Mouse (Mus musculus) right cerebral cortex, postnatal 36 days (tissue): ENCODE data around the gene Cir1.

Experiments used
- DNase-seq, 2 experiments: peaks; one replicate each; pipeline ENCODE4 v3.0.0; 2022; ENCODE audit warnings: low spot score in 2 of 2, mixed read lengths in 1 of 2

The Cir1 gene

DNA sequence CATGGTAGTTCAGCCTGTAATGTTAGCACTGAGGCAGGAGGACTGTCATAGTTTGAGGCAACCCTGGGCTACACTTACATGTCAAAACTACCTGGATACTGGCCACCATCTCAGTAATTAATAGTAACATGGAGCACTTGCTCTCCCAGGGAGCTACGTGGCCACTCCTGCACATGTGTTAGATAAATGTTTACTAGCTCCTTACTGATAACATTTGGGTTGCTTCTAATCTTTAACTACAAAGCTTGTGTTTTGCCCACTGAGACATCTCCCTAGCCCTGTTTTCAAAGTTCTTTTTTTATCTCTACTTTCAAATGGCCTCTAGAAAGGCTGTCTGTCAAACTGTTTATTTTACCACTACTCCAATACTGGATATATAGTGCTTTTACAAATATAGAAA, 10.5 kb downstream of the Cir1 start:
- DNase-seq: no peak

DNA sequence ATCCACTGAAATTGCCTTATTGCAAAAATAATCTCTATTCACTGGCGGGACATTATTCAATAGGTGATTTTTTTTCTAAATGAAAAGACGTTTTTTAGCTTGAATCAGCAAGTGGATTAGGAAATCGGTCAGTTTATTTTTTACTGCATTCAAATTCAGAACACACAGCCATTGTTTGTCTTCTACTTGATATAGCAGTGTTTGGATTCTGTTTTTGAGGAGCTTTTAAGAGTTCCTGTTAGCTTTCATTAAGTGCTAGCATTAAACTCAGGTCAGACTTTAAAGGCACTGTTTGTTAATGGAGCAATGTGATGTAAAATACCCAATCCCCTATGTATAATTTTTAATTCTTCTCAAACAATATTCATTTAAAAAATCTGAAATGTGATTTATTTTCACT, 13.7 kb downstream of the Cir1 start:
- no peak for DNase-seq

DNA sequence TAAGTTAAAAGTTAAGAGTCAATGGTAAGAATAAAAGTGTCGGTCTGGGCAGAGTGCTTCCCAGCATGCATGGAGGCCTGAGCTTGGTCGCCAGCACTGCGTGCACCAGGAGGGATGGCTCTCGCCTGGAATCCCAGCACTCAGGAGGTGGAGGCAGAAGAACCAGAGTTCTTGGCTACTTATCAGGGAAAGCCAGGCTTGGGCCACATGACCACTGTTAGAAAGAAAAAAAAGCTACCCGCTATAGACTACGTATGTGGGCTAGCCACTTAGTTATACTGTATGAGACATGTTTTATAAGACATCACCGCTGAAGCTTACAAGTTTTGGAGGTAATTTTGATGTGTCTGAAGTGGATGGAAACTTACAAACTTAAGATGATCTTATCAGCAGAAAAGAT, 14.3 kb downstream of the Cir1 start:
- no peak for DNase-seq

DNA sequence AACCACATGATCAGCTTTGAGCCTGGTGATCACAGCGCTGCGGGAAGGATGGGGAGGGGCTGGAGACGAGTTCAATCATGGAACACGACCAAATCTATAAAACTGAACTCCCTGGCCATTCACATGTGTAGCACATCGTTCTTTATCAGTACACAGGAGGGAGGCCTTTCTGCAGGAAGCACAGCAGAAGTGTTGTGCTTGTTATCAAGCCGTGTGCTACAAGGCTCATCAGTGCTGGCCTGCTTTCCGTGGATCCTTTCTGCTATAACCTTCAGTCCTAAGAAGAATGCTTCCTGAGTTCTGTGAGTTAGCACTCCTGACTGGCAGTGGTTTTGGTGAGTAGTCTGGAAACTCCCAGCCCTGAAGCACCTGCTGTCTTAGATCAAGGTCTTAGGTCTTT, 17.5 kb downstream of the Cir1 start:
- DNase-seq: no peak

DNA sequence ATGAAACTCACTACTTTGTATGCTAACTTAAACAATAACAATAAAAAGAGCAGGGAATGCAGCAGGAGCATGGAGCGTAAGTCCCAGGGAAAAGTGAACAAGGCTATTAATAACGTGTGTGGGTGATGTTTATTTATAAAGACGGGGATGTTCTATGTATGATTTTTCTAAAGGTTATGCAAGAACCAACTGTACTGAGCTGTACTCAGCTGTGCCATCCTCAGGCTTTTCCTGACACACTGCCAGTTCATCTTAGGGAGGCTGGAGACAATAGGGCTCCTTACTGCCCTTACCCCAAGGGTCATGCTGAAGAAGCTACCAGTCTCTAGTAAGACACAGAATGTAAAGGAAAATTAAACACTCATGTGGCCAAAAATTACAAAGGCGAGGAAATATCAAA, 21.4 kb downstream of the Cir1 start:
- no peak for DNase-seq

DNA sequence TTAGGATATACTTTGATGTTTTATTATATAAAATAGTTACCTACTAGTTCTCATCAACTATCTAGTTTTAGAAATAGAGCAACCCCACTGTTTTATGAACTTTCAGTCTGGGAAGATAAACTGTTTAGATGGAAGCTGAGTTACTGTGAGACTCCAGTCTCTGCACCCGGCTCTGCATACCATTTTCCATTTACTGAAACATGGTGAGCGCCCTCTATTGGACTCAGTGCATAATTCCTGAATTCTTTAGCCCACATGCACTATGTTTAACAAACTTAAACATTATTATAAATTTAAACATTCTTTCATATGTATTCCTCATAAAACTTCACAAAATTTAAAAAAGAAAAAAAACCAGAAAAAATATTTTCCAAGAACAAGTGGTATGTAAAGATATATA, 26.9 kb downstream of the Cir1 start:
- no peak for DNase-seq

DNA sequence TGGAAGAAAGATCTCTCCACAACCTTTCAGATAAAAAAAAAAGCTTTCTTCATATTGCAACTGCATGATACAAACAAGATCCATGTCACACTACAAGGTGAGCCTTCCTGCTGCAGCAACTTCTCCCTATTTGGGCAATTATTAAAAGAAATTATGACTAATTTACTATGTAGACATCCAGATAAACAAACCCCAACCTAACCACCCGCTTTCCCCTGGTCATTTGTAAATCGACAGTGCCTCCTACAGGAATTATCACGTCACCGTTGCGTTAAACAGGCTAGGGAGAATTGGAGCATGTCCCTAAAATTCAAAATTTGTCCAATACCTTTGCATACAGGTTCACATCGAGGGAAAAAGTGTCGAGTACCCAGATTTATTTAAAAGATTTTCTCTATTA, 30.8 kb downstream of the Cir1 start:
- no peak for DNase-seq

DNA sequence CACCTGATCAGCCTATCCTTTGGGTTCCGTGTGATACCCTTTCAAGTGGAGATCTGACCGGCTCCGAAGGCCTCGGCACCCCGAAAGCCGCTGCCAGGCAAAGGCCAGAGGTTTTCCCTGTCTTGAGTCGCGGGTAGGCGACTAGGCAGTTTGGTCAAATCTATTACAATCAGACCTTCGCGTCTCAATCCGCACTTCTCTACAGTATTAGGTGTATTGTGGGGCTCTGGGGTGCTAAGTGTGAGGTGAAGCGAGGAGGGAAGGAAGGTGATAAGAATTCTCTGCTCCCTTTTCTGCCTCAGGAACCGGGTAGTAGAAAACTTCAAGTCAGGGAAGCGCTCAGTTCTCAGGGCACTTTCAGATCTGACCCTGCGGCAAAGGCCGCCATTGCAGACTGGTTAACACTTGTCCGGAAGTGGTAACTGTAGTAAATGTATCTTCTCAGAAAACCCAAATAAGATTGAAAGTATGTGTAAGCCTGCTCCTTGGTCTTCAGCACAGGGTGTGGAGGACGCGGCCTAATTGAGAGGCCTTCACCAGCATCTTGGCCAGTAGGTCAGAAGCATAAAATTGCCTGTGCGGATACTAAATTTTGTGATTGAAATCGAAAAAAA, 31.3 kb downstream of the Cir1 start:
- no peak for DNase-seq

DNA sequence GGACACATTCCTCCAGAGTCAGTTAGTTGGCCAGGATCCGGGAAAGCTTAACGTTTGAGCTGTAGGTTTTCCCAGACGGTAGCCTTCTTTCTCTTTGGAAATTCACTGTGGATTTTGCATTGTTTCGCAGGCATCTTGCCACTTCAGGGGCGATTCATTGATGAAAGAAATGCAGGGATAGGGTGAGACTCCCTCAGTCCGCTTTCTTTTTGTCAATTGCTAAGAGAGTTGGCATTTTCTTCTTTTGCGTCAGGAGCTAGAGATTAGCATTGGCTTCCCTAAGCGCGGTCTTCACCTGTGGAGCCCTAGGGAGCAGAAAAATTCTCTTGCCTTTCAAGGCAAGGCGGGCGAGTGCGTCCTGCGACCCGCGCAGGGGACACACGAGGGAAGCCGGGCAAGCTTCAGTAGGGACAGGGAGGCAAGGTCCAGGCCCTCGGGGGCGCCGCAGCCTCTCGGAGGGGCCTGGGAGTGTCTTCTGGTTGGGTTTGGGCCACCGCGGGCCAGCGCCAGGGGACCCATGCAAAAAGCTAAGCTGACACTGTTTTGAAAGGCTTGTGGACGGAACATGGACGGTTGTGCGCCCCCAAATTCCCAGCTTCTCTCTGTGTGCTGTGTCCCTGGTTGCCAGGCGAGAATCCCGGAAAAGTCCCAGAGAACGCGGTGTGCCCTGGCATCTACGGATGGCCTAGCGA, 32.0 kb downstream of the Cir1 start:
- no peak for DNase-seq

DNA sequence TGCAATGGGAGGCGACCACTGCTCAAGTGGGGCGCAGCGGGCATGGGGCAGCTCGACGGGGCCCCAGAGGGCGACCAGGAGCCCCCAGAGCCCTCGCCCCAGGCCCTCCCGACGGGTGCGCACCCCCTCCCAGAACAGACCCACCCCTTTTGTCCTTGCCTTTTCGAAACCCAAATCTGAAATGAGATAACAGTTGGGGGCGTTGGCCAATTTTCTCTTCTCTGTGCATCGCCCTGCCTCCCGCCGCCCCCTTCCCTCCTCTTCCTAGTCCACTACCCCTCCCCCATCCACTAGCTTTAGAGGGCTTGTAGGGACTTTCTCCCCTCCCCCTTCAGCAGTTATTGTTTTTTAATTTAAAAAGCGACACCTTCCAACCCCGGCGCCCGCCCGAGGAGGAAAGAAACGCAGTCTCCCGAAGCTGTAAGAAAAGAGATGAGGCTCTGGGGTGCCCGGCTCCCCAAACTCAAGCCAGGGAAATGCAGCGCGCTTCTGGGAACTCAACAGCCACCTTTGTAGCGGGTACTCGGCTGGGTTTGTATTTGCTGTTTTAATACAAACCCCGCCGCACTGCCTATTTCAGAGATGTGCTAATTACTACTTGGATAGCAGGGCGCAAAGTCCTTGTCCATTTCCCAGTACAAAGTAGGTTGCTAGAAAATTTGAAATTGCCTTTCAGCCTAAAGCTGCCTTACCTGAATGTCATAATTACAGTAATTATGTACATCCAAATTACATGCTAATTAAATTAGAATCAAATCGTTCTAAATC, 33.0 kb downstream of the Cir1 start:
- no peak for DNase-seq

DNA sequence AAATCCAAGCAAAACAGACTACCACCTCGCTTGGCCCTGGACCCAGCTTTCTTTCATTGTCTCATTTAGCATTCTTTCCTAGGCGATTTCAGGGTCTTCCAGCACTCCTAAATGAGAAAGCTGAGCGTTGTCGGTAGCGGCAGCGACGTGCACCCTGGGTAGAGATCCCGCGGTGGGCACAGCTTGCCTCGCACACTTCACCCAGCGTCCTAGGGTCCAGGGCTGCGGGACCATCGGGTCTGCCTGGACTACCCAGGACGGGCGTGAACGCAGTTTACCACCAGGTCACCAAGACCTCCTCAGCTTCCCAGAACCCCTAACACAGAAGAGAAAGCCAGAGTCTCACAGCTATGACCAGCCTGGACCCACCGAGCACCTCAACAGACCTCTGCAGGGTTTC, 33.6 kb downstream of the Cir1 start:
- DNase-seq: no peak

DNA sequence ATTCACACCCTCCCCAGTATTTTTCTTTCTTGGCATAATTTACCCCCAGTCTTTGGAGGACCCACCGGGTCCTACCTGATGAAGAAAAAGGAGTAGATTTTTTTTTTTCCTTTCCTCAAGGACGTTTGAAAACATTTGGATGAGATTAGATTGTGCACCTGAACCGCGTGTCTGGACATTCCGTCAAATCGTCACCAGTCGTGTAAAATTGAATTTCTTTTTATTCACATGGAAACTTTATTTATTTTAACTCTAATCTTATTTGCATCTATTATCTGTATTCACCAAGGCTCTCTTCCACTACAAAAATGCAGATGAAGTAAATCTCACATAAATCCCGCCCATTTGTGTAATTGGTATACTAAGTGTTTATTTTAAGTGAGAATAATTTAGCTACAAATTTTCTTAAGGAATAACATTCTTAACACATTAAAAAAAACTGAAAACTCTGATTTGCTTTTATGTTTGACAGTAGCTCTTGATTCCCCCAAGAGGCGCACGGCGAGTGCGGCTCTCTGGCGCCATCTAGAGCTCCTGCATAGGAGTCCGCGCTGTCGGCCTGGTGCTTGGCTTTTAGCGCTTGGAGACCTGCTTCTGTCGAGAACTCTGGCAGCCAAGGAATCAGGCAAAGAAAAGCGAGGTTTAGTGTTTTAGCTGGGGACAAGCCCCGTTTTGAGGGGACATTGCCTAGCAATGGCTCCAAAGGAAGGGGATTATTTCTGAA, 34.2 kb downstream of the Cir1 start:
- DNase-seq: peak; percentile 72 to 73

DNA sequence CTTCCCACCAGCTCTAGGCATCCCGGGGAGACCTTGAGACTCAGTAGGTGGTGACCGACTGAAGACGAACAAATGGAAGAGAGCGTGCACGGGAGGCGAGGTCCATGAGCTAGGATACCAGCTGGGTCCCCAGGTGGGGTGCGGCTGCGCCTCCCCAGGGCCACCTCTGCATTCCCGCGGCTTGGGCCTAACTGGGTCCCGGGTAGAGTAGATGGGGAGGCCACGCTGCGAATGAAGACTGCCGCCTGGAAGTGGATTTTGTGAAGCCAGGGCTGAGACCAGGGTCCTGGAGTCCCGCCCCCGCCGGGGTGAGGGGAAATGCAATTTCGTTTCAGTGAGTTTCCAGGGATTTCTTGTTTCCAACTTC, 34.8 kb downstream of the Cir1 start:
- no peak for DNase-seq

DNA sequence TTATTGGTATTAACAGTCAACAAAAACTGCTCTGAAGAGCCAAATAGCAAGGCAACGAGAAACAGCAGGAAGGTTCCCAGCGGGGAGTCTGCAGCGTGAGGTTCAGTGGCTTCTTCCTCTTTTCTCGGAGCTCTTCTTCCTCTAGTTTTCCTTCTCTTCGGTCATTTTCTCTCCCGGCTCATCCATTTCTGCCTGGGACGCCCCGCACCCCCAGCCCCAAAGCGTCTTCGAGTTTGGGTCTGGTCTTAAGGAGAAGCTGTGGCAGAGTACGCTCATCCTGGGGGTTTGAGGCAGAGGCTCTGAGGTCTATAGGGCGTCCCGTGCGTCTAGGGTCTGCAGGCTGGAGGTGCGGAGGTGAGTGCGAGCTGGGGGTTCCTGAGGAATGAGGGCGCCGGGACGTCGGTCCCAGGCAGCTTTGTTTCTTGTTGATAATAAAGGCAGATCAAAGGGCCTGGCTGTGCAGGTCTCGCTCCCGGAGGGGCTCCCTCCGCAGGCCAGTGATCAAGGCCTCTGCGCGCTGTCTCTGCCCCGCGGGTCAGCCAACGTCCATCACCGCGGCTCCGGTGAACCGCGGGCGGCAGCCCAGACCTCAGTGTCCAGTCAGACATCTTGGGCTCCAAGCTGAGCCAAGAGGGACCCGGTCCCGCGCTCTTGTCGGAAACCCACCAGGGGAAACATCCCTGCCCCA, 35.3 kb downstream of the Cir1 start:
- DNase-seq: no peak

DNA sequence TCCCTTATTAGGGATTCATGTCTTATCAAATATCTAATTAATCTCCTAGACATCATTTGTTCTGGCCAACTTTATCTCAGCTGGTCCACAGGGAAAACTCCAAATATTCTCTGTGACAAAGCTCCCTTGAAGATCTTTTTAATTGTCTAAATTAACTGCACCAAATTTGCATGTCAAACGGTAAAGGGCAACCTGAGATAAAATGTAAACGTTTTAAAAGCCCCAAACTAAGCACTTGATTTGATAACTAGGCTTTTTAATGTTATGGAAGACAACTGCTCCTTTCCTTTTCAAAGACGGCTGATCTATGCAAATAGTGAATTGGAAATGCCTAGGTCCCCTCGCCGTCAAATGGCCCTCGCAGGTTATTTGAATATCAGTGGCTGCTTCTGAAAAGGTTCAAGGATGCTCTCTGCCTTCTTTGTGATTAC, 36.3 kb downstream of the Cir1 start:
- no peak for DNase-seq

DNA sequence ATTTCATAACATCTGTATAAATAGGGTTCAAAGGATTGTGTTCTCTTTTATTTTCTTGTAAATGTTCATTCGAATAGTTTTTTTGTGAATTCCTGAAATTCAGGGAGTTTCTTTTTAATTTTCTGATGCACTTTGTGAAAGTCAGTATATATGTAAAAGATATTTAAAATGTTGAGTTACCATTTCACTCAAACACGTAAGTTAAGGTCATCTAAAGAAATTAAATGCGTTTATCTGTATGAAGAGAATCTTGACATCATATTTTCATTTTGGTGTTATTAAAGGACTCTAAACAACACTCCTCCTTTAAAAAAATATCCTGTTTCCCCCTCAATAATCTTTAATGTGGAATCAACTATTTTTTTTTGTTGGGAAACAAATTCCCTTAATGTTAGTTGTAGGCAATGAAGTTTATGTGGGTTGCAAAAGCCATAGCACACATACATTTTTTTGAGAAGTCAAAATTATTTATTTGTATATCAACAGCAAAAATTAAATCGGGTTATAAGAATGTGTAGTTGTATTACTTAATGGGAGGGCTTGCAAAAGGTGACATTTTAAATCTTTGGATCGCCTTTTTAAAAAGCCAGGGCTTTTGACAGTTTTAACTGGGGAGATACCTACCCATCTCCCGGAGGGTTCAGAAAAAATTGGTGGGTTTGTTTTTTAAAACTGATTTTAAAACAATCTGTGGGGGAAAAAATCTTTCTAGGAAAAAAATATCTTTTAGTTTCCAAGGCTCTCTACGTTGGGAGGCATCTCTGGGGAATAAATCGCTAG, 37.0 kb downstream of the Cir1 start:
- no peak for DNase-seq

DNA sequence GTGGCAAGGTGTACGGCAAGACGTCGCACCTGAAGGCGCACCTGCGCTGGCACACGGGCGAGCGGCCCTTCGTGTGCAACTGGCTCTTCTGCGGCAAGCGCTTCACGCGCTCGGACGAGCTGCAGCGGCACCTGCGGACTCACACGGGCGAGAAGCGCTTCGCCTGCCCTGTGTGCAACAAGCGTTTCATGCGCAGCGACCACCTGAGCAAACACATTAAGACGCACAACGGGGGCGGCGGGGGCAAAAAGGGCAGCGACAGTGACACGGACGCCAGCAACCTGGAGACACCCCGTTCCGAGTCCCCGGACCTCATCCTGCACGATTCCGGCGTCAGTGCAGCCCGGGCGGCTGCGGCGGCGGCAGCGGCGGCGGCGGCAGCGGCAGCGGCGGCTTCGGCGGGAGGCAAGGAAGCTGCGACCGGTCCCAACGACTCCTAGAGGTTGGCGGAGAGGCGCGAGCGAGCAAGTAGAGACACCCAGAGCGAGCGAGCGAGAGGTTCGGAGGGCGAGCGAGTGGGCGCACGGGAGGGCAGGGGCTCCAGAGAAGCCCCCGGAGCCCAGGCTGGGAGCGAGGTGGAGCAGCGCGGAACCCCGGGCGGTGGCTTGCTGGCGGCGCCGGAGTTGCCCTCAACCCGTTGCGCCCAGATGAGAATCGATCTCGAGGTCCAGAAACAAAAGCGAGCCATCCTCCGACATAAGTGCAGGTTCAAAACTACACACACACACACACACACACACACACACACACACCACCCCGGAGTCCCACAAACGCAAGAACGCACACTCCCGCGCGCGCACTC, 38.2 kb downstream of the Cir1 start:
- no peak for DNase-seq

DNA sequence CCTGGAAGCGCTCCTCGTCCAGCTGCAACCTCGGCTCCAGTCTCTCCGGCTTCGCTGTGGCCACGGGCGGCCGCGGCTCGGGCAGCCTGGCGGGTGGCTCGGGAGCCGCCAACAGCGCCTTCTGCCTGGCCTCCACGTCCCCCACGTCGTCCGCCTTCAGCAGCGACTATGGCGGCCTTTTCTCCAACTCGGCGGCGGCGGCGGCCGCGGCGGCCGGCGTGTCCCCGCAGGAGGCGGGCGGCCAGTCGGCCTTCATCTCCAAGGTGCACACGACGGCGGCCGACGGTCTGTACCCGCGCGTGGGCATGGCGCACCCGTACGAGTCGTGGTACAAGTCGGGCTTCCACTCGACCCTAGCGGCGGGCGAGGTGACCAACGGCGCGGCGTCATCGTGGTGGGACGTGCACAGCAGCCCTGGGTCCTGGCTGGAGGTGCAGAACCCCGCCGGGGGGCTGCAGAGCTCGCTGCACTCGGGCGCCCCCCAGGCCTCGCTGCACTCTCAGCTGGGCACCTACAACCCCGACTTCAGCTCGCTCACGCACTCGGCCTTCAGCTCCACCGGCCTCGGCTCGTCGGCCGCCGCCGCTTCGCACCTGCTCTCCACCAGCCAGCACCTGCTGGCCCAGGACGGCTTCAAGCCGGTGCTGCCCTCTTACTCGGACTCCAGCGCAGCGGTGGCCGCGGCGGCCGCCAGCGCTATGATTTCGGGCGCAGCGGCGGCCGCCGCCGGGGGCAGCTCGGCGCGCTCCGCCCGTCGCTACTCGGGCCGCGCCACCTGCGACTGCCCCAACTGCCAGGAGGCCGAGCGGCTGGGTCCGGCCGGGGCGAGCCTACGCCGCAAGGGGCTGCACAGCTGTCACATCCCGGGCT, 39.0 kb downstream of the Cir1 start:
- no peak for DNase-seq
